8 mouse cellular contexts compared by ENCODE assay signal in the genomic region with DNA sequence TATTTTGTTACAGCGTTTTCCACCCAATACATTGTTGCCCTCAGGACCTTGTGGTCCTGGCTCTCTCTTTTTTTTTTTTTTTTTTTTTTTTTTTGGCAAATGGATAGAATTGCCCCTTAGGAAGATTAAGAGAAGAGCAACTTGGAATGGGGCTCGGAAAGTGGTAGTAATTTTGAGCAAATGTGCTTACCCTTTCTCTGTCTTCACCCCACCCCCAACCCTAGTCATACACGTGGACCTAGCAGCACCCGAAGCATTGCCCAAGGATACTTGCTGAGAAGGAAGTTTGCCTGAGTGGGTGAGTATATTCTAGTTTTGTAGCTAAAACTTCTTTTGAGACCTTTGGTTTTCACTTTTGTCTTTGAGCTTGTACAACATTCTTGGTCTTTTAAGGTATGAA. TPM values are rescaled to one million over a fixed set of nuclear protein-coding genes. Genes with fewer than 3 reads are reported as not detected.
DNase-seq lines count a peak whose midpoint lies in the region; ATAC-seq lines count a peak whose summit lies in the region.

No protein-coding gene starts in this region.

- WGBS in midbrain, embryonic 13.5 days: 0% methylated on average over 4 of the region's 4 CpGs

- intact Hi-C loops in left cerebral cortex, postnatal 14 days (cut with DNase I): no loop called here

- H3K27me3 ChIP-seq in megakaryocyte, embryonic 14.5 days (replicated peaks): no peaks in the 10 kb centered on the region
- peaks cover 9% of the 10 kb centered on the region for H3K27me3 ChIP-seq in midbrain, embryonic 13.5 days

- H3K27ac ChIP-seq in midbrain, embryonic 13.5 days: no peak overlapping the region

- peak overlapping the region; percentile 87 for H3K4me2 ChIP-seq in midbrain, embryonic 13.5 days (replicated peaks)

- H3K36me3 ChIP-seq in megakaryocyte, embryonic 14.5 days (replicated peaks; ENCODE audit: low read length): peaks cover 44% of the 10 kb centered on the region
- H3K36me3 ChIP-seq in midbrain, embryonic 13.5 days: peaks cover 32% of the 10 kb centered on the region

- H3K9ac ChIP-seq in midbrain, embryonic 13.5 days (replicated peaks): peak overlapping the region; percentile 98

- H3K4me1 ChIP-seq in megakaryocyte, embryonic 14.5 days: peaks cover 50% of the 10 kb centered on the region
- H3K4me1 ChIP-seq in midbrain, embryonic 13.5 days (replicated peaks): peaks cover 40% of the 10 kb centered on the region

- no peak for ATAC-seq in megakaryocyte, adult 5-6 weeks (ENCODE audit: poor library complexity, severe bottlenecking)
- ATAC-seq in inflammation-experienced regulatory T-cells, adult 6 months: peak; percentile 3
- ATAC-seq in midbrain, embryonic 13.5 days: no peak

- H3K9me3 ChIP-seq in megakaryocyte, embryonic 14.5 days: no peaks in the 10 kb centered on the region
- no peaks in the 10 kb centered on the region for H3K9me3 ChIP-seq in midbrain, embryonic 13.5 days

- DNase-seq in embryo, embryonic 11 days: peak; percentile 26
- no peak for DNase-seq in frontal cortex, postnatal 10 days (ENCODE audit: low spot score in 2 of 2)
- no peak for DNase-seq in left cerebral cortex, postnatal 14 days (ENCODE audit: low spot score in 2 of 2)
- DNase-seq in cerebellum, adult 11-12 months: no peak

- peak overlapping the region; percentile 96 for H3K4me3 ChIP-seq in megakaryocyte, embryonic 14.5 days (replicated peaks)
- H3K4me3 ChIP-seq in midbrain, embryonic 13.5 days (replicated peaks): peak overlapping the region; percentile 92

RNA-seq across cellular contexts. Expression of a gene that starts 49.4 kb away (rescaled TPM):
- polyA plus RNA-seq in megakaryocyte, embryonic 14.5 days (2012; ENCODE audit: insufficient read depth, low replicate concordance): not detected in 2 replicates
- not detected in 2 replicates for total RNA-seq in megakaryocyte, adult 5-6 weeks (2015)
- total RNA-seq in megakaryocyte, adult 5-6 weeks (2017): not detected in 2 replicates
- not detected for polyA plus RNA-seq in inflammation-experienced regulatory T-cells, adult 6 months (2017; shearing (Covaris generic))
- polyA plus RNA-seq in midbrain, embryonic 13.5 days (2015; fragmentation: Nextera tagmentation; extraction: Ambion mirVana): 2.1 and 2.6 TPM in 2 replicates
- 10 to 100 TPM; 34.5 to 37.6 TPM for total RNA-seq in left cerebral cortex, postnatal 14 days (2021)
